17 mouse cellular contexts compared by ENCODE assay signal in genomic region chr6:88899628-88900027, GRCm38 (mm10).
"Had no signal": no experiment of that assay in that cellular context is flagged by ENCODE, and none has a peak within 500 bp of the region (broad histone marks: within the 10 kb centered on the region; RNA-seq: fewer than 3 reads in every experiment).

No protein-coding gene starts in this region.

- H3K27me3 ChIP-seq: limb, embryonic 13.5 days; neural tube, embryonic 13.5 days had no signal

- H3K9me3 ChIP-seq: limb, embryonic 13.5 days; neural tube, embryonic 13.5 days had no signal

- DNase-seq: kidney, adult 11 months; kidney, adult 9 months; kidney, postnatal 36 days; layer of hippocampus, adult 9-11 months; layer of hippocampus, postnatal 36 days; lung, embryonic 14.5 days; lung, postnatal 10 days; lung, postnatal 4 days; midbrain, embryonic 14.5 days; retina, postnatal 1 day; right cerebral cortex, postnatal 4 days; spleen, adult 18-20 months; thymus, adult 18-20 months had no signal

- H3K9ac ChIP-seq: limb, embryonic 13.5 days; liver, embryonic 14.5 days; lung, embryonic 14.5 days had no signal

- H3K27ac ChIP-seq: kidney, postnatal 0 days; limb, embryonic 13.5 days; liver, embryonic 14.5 days; neural tube, embryonic 13.5 days had no signal

- H3K4me3 ChIP-seq: neural tube, embryonic 13.5 days had no signal
